Mouse (Mus musculus) MEL (cell line): ENCODE measurements at regions not wholly inside any gene's neighbourhood (a gene's known extent, or its start where the extent isn't known, plus 50 kb on each side); places are given as distances from the start of the nearest gene placed in this dataset.

Source experiments
- DNase-seq: peaks from one replicate; pipeline ENCODE4 v3.0.0; 2011; ENCODE audit warnings: low read depth, low spot score
- H3K27ac ChIP-seq: 2 replicates; pipeline ENCODE4 v1.5.1; 2012; ENCODE audit warnings: low read depth, mild to moderate bottlenecking, control low read depth, low read length, moderate library complexity; ENCODE audit not compliant: control insufficient read depth
- H3K27me3 ChIP-seq, 2 experiments: fragments of 150-350 bp in 1 of 2; sonication (generic) in 1 of 2; 2 replicates each; pipeline ENCODE4 v1.6.1; 2012; ENCODE audit warnings: low read length in 2 of 2, mild to moderate bottlenecking in 2 of 2, improper control_type of control experiment in 1 of 2, moderate library complexity in 1 of 2; ENCODE audit not compliant: insufficient read depth in 2 of 2, control insufficient read depth in 1 of 2
- H3K36me3 ChIP-seq, 2 experiments: 2 replicates each; pipeline ENCODE4 v1.6.1; 2012 to 2014; ENCODE audit warnings: low read length in 2 of 2, improper control_type of control experiment in 1 of 2, inconsistent platforms in 1 of 2, mild to moderate bottlenecking in 1 of 2; ENCODE audit not compliant: insufficient read depth in 2 of 2, control insufficient read depth in 1 of 2
- H3K4me1 ChIP-seq, 2 experiments: fragments of 150-350 bp in 1 of 2; sonication (generic) in 1 of 2; 2 replicates each; pipeline ENCODE4 v1.6.1; 2012; ENCODE audit warnings: low read length in 2 of 2, improper control_type of control experiment in 1 of 2, mild to moderate bottlenecking in 1 of 2; ENCODE audit not compliant: insufficient read depth in 2 of 2, control insufficient read depth in 1 of 2
- H3K4me3 ChIP-seq, 2 experiments: fragments of 150-350 bp in 1 of 2; sonication (generic) in 1 of 2; 2 replicates each; pipeline ENCODE4 v1.5.1; 2012; ENCODE audit warnings: low read depth in 2 of 2, low read length in 2 of 2, mild to moderate bottlenecking in 2 of 2, moderate library complexity in 2 of 2, control low read depth in 1 of 2, improper control_type of control experiment in 1 of 2; ENCODE audit not compliant: control insufficient read depth in 1 of 2, insufficient read depth in 1 of 2
- H3K79me2 ChIP-seq: 2 replicates; pipeline ENCODE4 v1.6.1; 2012; ENCODE audit warnings: mild to moderate bottlenecking, low read length, moderate library complexity; ENCODE audit not compliant: control insufficient read depth, poor library complexity, insufficient read depth
- H3K9ac ChIP-seq: 2 replicates; pipeline ENCODE4 v1.6.1; 2012; ENCODE audit warnings: low read depth, mild to moderate bottlenecking, control low read depth, low read length, moderate library complexity; ENCODE audit not compliant: control insufficient read depth, poor library complexity, severe bottlenecking
- H3K9me3 ChIP-seq: fragments of 150-350 bp; sonication (generic); replicated peaks from 2 replicates; pipeline ENCODE4 v1.6.1; 2012; ENCODE audit warnings: mild to moderate bottlenecking, low read length, improper control_type of control experiment, moderate library complexity; ENCODE audit not compliant: insufficient read depth
- CHD2 ChIP-seq: IDR thresholded peaks from 2 replicates; pipeline ENCODE4 v1.6.1; 2011; ENCODE audit warnings: low read length, improper control_type of control experiment
- CTCF ChIP-seq, 3 experiments: IDR thresholded peaks in 2 of 3; conservative IDR thresholded peaks in 1 of 3; 2 replicates each; pipeline ENCODE4 v1.5.1; 2011 to 2012; ENCODE audit warnings: low read length in 3 of 3, low read depth in 2 of 3, mild to moderate bottlenecking in 2 of 3, improper control_type of control experiment in 1 of 3, inconsistent platforms in 1 of 3, mixed read lengths in 1 of 3, moderate library complexity in 1 of 3; ENCODE audit not compliant: control insufficient read depth in 1 of 3, insufficient read depth in 1 of 3, poor library complexity in 1 of 3, severe bottlenecking in 1 of 3
- E2F4 ChIP-seq: IDR thresholded peaks from 2 replicates; pipeline ENCODE4 v1.6.1; 2011; ENCODE audit warnings: low read depth, low read length, improper control_type of control experiment, borderline replicate concordance
- ELF1 ChIP-seq: IDR thresholded peaks from 2 replicates; pipeline ENCODE4 v1.6.1; 2014; ENCODE audit warnings: low read depth, mild to moderate bottlenecking, inconsistent platforms, low read length, improper control_type of control experiment, moderate library complexity
- GABPA ChIP-seq: IDR thresholded peaks from 2 replicates; pipeline ENCODE4 v1.6.1; 2012; ENCODE audit warnings: low read depth, mild to moderate bottlenecking, inconsistent platforms, low read length, improper control_type of control experiment, moderate library complexity
- HCFC1 ChIP-seq: IDR thresholded peaks from 2 replicates; pipeline ENCODE4 v1.6.1; 2012; ENCODE audit warnings: low read depth, mild to moderate bottlenecking, inconsistent platforms, low read length, improper control_type of control experiment, moderate library complexity
- KAT2A ChIP-seq: conservative IDR thresholded peaks from 2 replicates; pipeline ENCODE4 v1.6.1; 2012; ENCODE audit warnings: low read depth, low read length, improper control_type of control experiment, inconsistent platforms
- MAFK ChIP-seq: IDR thresholded peaks from 2 replicates; pipeline ENCODE4 v1.6.1; 2011; ENCODE audit warnings: low read depth, mild to moderate bottlenecking, low read length, improper control_type of control experiment, borderline replicate concordance
- MAZ ChIP-seq: IDR thresholded peaks from 2 replicates; pipeline ENCODE4 v1.6.1; 2012; ENCODE audit warnings: low read depth, mild to moderate bottlenecking, inconsistent platforms, low read length, improper control_type of control experiment
- MXI1 ChIP-seq: IDR thresholded peaks from 2 replicates; pipeline ENCODE4 v1.6.1; 2011; ENCODE audit warnings: mild to moderate bottlenecking, low read depth, low read length, improper control_type of control experiment
- MYB ChIP-seq: IDR thresholded peaks from 2 replicates; pipeline ENCODE4 v1.6.1; 2011; ENCODE audit warnings: mild to moderate bottlenecking, low read depth, low read length, improper control_type of control experiment
- NELFE ChIP-seq: IDR thresholded peaks from 2 replicates; pipeline ENCODE4 v1.6.1; 2011; ENCODE audit warnings: low read depth, low read length, improper control_type of control experiment
- NRF1 ChIP-seq: IDR thresholded peaks from 2 replicates; pipeline ENCODE4 v1.6.1; 2014; ENCODE audit warnings: low read depth, mild to moderate bottlenecking, inconsistent platforms, low read length, improper control_type of control experiment, moderate library complexity; ENCODE audit not compliant: poor library complexity, insufficient read depth, severe bottlenecking
- POLR2A ChIP-seq, 2 experiments: IDR thresholded peaks; 2 replicates each; pipeline ENCODE4 v1.6.1; 2011 to 2012; ENCODE audit warnings: low read length in 2 of 2, mild to moderate bottlenecking in 2 of 2, control low read depth in 1 of 2, improper control_type of control experiment in 1 of 2, low read depth in 1 of 2, moderate library complexity in 1 of 2; ENCODE audit not compliant: control insufficient read depth in 1 of 2, insufficient read depth in 1 of 2, poor library complexity in 1 of 2
- POLR2AphosphoS5 ChIP-seq: IDR thresholded peaks from 2 replicates; pipeline ENCODE4 v1.6.1; 2012; ENCODE audit warnings: low read depth, borderline replicate concordance, mild to moderate bottlenecking, inconsistent platforms, low read length, moderate library complexity, mixed read lengths
- RAD21 ChIP-seq: IDR thresholded peaks from 2 replicates; pipeline ENCODE4 v1.6.1; 2011; ENCODE audit warnings: mild to moderate bottlenecking, low read depth, low read length, improper control_type of control experiment
- RCOR1 ChIP-seq: IDR thresholded peaks from 2 replicates; pipeline ENCODE4 v1.6.1; 2012; ENCODE audit warnings: low read depth, mild to moderate bottlenecking, inconsistent platforms, low read length, improper control_type of control experiment
- SIN3A ChIP-seq: IDR thresholded peaks from 2 replicates; pipeline ENCODE4 v1.6.1; 2012; ENCODE audit warnings: low read length, improper control_type of control experiment, inconsistent platforms
- SMC3 ChIP-seq: IDR thresholded peaks from 2 replicates; pipeline ENCODE4 v1.6.1; 2011; ENCODE audit warnings: low read depth, low read length, improper control_type of control experiment
- TAL1 ChIP-seq: IDR thresholded peaks from 2 replicates; pipeline ENCODE4 v1.6.1; 2012; ENCODE audit warnings: mild to moderate bottlenecking, inconsistent platforms, low read length, moderate library complexity, mixed read lengths
- TCF12 ChIP-seq: IDR thresholded peaks from 2 replicates; pipeline ENCODE4 v1.6.1; 2014; ENCODE audit warnings: low read depth, mild to moderate bottlenecking, inconsistent platforms, low read length, improper control_type of control experiment, moderate library complexity
- UBTF ChIP-seq: IDR thresholded peaks from 2 replicates; pipeline ENCODE4 v1.6.1; 2012; ENCODE audit warnings: low read depth, mild to moderate bottlenecking, inconsistent platforms, low read length, improper control_type of control experiment, moderate library complexity, borderline replicate concordance; ENCODE audit not compliant: insufficient read depth
- USF2 ChIP-seq, 2 experiments: IDR thresholded peaks; 2 replicates each; pipeline ENCODE4 v1.6.1; 2011 to 2012; ENCODE audit warnings: improper control_type of control experiment in 2 of 2, low read length in 2 of 2, borderline replicate concordance in 1 of 2, inconsistent platforms in 1 of 2, low read depth in 1 of 2, mild to moderate bottlenecking in 1 of 2; ENCODE audit not compliant: insufficient read depth in 1 of 2
- ZC3H11A ChIP-seq: IDR thresholded peaks from 2 replicates; pipeline ENCODE4 v1.6.1; 2012; ENCODE audit warnings: low read depth, mild to moderate bottlenecking, inconsistent platforms, low read length, improper control_type of control experiment
- ZKSCAN1 ChIP-seq: IDR thresholded peaks from 2 replicates; pipeline ENCODE4 v1.6.1; 2012; ENCODE audit warnings: low read depth, mild to moderate bottlenecking, inconsistent platforms, low read length, improper control_type of control experiment, moderate library complexity
- ZMIZ1 ChIP-seq: IDR thresholded peaks from 2 replicates; pipeline ENCODE4 v1.6.1; 2012; ENCODE audit warnings: low read depth, mild to moderate bottlenecking, inconsistent platforms, low read length, improper control_type of control experiment, moderate library complexity
- ZNF384 ChIP-seq: IDR thresholded peaks from 2 replicates; pipeline ENCODE4 v1.6.1; 2012; ENCODE audit warnings: low read depth, mild to moderate bottlenecking, inconsistent platforms, low read length, improper control_type of control experiment

GRCm38 (mm10) chr1:81552731-81553130 lies 476.0 kb downstream of the Nyap2 start:
- Histone ChIP-seq H3K9me3 (no peaks in the 10 kb centered on the region), H3K9ac (no peak overlapping the region)
- DNase-seq: no peak
- TF ChIP-seq GABPA: no peak
- no peak for TF ChIP-seq CTCF (IDR thresholded peaks at IDR 0.05 in 2 of 3, conservative IDR thresholded peaks at IDR 0.05 in 1 of 3; ENCODE audit: control insufficient read depth in 1 of 3, insufficient read depth in 1 of 3, low read depth in 2 of 3, low read length in 3 of 3, poor library complexity in 1 of 3, severe bottlenecking in 1 of 3)
- TF ChIP-seq MAZ: no peak
- TF ChIP-seq NELFE: no peak
- no peak for TF ChIP-seq TCF12
- no peak for TF ChIP-seq MYB
- no peak for TF ChIP-seq USF2 (IDR thresholded peaks at IDR 0.05; ENCODE audit: borderline replicate concordance in 1 of 2, insufficient read depth in 1 of 2, low read depth in 1 of 2, low read length in 2 of 2)
- no peak for TF ChIP-seq ZKSCAN1
- no peak for TF ChIP-seq TAL1
- no peak for TF ChIP-seq POLR2A (IDR thresholded peaks at IDR 0.05; ENCODE audit: control insufficient read depth in 1 of 2, insufficient read depth in 1 of 2, low read depth in 1 of 2, low read length in 2 of 2, poor library complexity in 1 of 2)
- no peak for TF ChIP-seq SIN3A
- TF ChIP-seq E2F4: no peak
- no peak for TF ChIP-seq POLR2AphosphoS5
- TF ChIP-seq RAD21: no peak
- TF ChIP-seq ZC3H11A: no peak
- TF ChIP-seq UBTF: no peak
- TF ChIP-seq NRF1: no peak
- no peak for TF ChIP-seq MAFK
- TF ChIP-seq, all 39 proteins: peak for 0
- H3K27ac ChIP-seq: no peak overlapping the region
- H3K27me3 ChIP-seq: no peaks in the 10 kb centered on the region
- H3K36me3 ChIP-seq: no peaks in the 10 kb centered on the region
- no peaks in the 10 kb centered on the region for H3K4me1 ChIP-seq
- H3K79me2 ChIP-seq: no peaks in the 10 kb centered on the region
- no peak overlapping the region for H3K4me3 ChIP-seq

GRCm38 (mm10) chr1:81576965-81577664 lies 500.4 kb downstream of the Nyap2 start:
- Histone ChIP-seq H3K4me3 (no peak overlapping the region), H3K9me3 (no peaks in the 10 kb centered on the region), H3K27ac (no peak overlapping the region), H3K4me1 (no peaks in the 10 kb centered on the region), H3K9ac (no peak overlapping the region), H3K79me2 (no peaks in the 10 kb centered on the region), H3K27me3 (no peaks in the 10 kb centered on the region), H3K36me3 (no peaks in the 10 kb centered on the region)
- TF ChIP-seq SMC3 (no peak), KAT2A (no peak), E2F4 (no peak), ZNF384 (no peak), POLR2AphosphoS5 (no peak), ZMIZ1 (no peak), TAL1 (no peak), MXI1 (no peak), CHD2 (no peak), NRF1 (no peak), HCFC1 (no peak), ZC3H11A (no peak), RCOR1 (no peak), MYB (no peak), ELF1 (no peak), ZKSCAN1 (no peak)
- DNase-seq: no peak
